Mouse (Mus musculus): ENCODE data around the gene Acsl5.

DNA sequence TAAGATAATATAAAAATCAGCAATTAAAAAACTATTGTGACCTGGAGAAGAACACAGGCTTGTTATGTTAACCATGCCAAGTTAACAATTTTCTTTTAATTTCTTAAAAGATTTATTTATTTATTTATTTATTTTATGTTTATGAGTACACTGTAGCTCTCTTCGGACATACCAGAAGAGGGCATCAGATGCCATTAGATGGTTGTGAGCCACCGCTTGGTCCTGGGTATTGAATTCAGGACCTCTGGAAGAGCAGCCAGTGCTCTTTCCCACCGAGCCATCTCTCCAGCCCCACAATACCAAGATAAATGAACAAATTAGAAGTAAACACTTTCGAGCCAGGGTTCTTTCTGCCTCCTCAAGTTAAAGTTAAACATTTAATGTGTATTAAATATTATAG, 43.1 kb upstream of the Acsl5 start:
- TF ChIP-seq CTCF (IDR thresholded peaks at IDR 0.05) = 0 out of 2 replicates have a peak, but pooled peaks have one; percentile 12
- no peak for TF ChIP-seq EP300 (IDR thresholded peaks at IDR 0.05)
